Mouse (Mus musculus) fibroblast of lung, adult 2 months (primary cell): ENCODE data around the gene Pdzd7.

Experiments used
- DNase-seq: peaks from one replicate; pipeline ENCODE4 v3.0.0-alpha.2; 2011; ENCODE audit warnings: low read depth

Pdzd7 gene

GRCm38 (mm10) chr19:45045651-45046050 lies at the start of gene Pdzd7:
Pdzd7 (minus strand) TSS chr19:45045717.
- DNase-seq, result no peak

GRCm38 (mm10) chr19:45081841-45082550 lies 36.5 kb upstream of the Pdzd7 start:
- DNase-seq, result no peak

- no peak for DNase-seq
These were observed 35.8 kb upstream of the Pdzd7 start for GRCm38 (mm10) chr19:45081279-45081678.

GRCm38 (mm10) chr19:45080711-45081110 lies 35.2 kb upstream of the Pdzd7 start:
- DNase-seq, result no peak

- no peak for DNase-seq
These were observed 34.4 kb upstream of the Pdzd7 start for GRCm38 (mm10) chr19:45079769-45080515.

- DNase-seq, result no peak
These were observed 33.7 kb upstream of the Pdzd7 start for GRCm38 (mm10) chr19:45078971-45079764.

GRCm38 (mm10) chr19:45077742-45078645 lies 32.5 kb upstream of the Pdzd7 start:
- DNase-seq, result no peak

- DNase-seq, result no peak
These were observed 31.3 kb upstream of the Pdzd7 start for GRCm38 (mm10) chr19:45076586-45077510.

GRCm38 (mm10) chr19:45076036-45076575 lies 30.6 kb upstream of the Pdzd7 start:
- no peak for DNase-seq

- DNase-seq, result no peak
These were observed 30.0 kb upstream of the Pdzd7 start for GRCm38 (mm10) chr19:45075323-45076035.

- peak; percentile 86 for DNase-seq
These were observed 29.2 kb upstream of the Pdzd7 start, which contains the start of gene Kazald1 for GRCm38 (mm10) chr19:45074580-45075322. Kazald1 (plus strand) TSS chr19:45075241.

GRCm38 (mm10) chr19:45073871-45074542 lies 28.5 kb upstream of the Pdzd7 start:
- no peak for DNase-seq

GRCm38 (mm10) chr19:45067758-45068510 lies 22.4 kb upstream of the Pdzd7 start:
- no peak for DNase-seq

GRCm38 (mm10) chr19:45067170-45067569 lies 21.7 kb upstream of the Pdzd7 start:
- DNase-seq, result no peak

- DNase-seq, result no peak
These were observed 19.7 kb upstream of the Pdzd7 start for GRCm38 (mm10) chr19:45065226-45065625.

- DNase-seq, result no peak
These were observed 18.2 kb upstream of the Pdzd7 start for GRCm38 (mm10) chr19:45063565-45064292.

- no peak for DNase-seq
These were observed 13.3 kb upstream of the Pdzd7 start for GRCm38 (mm10) chr19:45058841-45059240.
